17 mouse cellular contexts compared by ENCODE assay signal in the genomic region with DNA sequence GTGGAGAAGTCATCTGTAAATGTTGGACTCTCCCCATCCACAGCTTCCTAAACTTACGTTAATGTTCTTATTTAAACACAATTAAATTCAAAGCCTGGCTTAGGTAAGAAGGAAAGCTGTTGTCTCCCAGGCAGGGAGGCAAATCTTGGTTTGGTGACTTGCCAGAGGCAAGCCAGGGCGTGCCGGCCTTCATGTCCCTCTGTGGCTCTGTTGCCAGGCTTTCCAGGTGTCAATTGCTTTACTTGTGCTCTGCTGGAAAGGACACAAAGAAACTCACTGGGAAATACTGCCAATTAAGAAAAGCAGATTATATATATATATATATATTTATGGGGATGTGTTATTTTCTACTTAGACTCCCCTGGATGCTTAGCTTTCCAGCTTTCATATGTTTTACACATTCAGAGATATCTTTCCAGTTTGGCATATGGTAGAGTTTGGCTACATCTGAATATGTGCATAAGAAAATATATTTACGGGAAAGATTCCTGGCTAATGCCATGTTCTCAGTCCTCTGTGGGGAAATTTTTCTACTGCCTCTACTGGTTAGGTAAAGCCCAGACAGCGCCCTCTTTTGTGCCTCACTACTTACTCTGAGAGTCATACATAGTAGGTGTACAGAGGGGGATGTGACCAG.
DNase-seq lines count a peak whose midpoint lies in the region; ATAC-seq and TF ChIP-seq lines count a peak whose summit lies in the region.
"Had no signal": no experiment of that assay in that cellular context is flagged by ENCODE, and none has a peak within 500 bp of the region (broad histone marks: within the 10 kb centered on the region; RNA-seq: fewer than 3 reads in every experiment).

No protein-coding gene starts in this region.

- TF ChIP-seq POLR2A in brain, embryonic 14.5 days (IDR thresholded peaks at IDR 0.05; ENCODE audit: borderline replicate concordance, extremely low read depth, insufficient read depth, insufficient read length, poor library complexity, severe bottlenecking) = no peak

- no peaks in the 10 kb centered on the region for H3K36me3 ChIP-seq in limb, embryonic 15.5 days
- no peaks in the 10 kb centered on the region for H3K36me3 ChIP-seq in limb, embryonic 10.5 days
- H3K36me3 ChIP-seq: embryonic facial prominence, embryonic 13.5 days; limb, embryonic 13.5 days; midbrain, embryonic 15.5 days had no signal

- no peak overlapping the region for H3K4me2 ChIP-seq in limb, embryonic 15.5 days
- H3K4me2 ChIP-seq: embryonic facial prominence, embryonic 13.5 days; hindbrain, embryonic 14.5 days; limb, embryonic 13.5 days; midbrain, embryonic 15.5 days had no signal

- no peak for DNase-seq in frontal cortex, postnatal 36 days (ENCODE audit: low spot score in 2 of 2)
- DNase-seq in limb, embryonic 10.5 days (ENCODE audit: low spot score) = no peak
- peak; percentile 29 for DNase-seq in 3T3-L1 (ENCODE audit: low read depth, low spot score)
- DNase-seq in brain, embryonic 14.5 days (ENCODE audit: low read depth) = peak; percentile 69
- DNase-seq in spleen, postnatal 4 days (ENCODE audit: low spot score in 2 of 2) = no peak
- DNase-seq: adrenal gland, postnatal 10 days; kidney, postnatal 14 days; right cerebral cortex, postnatal 4 days; thymus, adult 2 months had no signal

- WGBS in limb, embryonic 15.5 days = 56% methylated on average over 5 of the region's 5 CpGs
- WGBS in limb, embryonic 10.5 days = 88% methylated on average over 5 of the region's 5 CpGs

- no peak for TF ChIP-seq CTCF in brain, embryonic 14.5 days (IDR thresholded peaks at IDR 0.05; ENCODE audit: borderline replicate concordance, extremely low read depth, insufficient read depth, insufficient read length)

- H3K4me3 ChIP-seq in limb, embryonic 15.5 days = no peak overlapping the region
- no peak overlapping the region for H3K4me3 ChIP-seq in limb, embryonic 10.5 days
- H3K4me3 ChIP-seq: embryonic facial prominence, embryonic 13.5 days; left cerebral cortex, adult 2 months; limb, embryonic 13.5 days; midbrain, embryonic 15.5 days had no signal

- H3K27me3 ChIP-seq in limb, embryonic 15.5 days = no peaks in the 10 kb centered on the region
- no peaks in the 10 kb centered on the region for H3K27me3 ChIP-seq in limb, embryonic 10.5 days (ENCODE audit: low read depth, poor library complexity, severe bottlenecking)
- H3K27me3 ChIP-seq: embryonic facial prominence, embryonic 13.5 days; limb, embryonic 13.5 days; midbrain, embryonic 15.5 days had no signal

- no peaks in the 10 kb centered on the region for H3K9me3 ChIP-seq in limb, embryonic 15.5 days
- no peaks in the 10 kb centered on the region for H3K9me3 ChIP-seq in limb, embryonic 10.5 days (replicated peaks)
- H3K9me3 ChIP-seq: embryonic facial prominence, embryonic 13.5 days; limb, embryonic 13.5 days; midbrain, embryonic 15.5 days had no signal

- no peak overlapping the region; the same call in 1 of the 2 replicates for H3K27ac ChIP-seq in limb, embryonic 15.5 days
- no peak overlapping the region for H3K27ac ChIP-seq in limb, embryonic 10.5 days
- H3K27ac ChIP-seq: embryonic facial prominence, embryonic 13.5 days; hindbrain, embryonic 14.5 days; left cerebral cortex, adult 2 months; limb, embryonic 13.5 days; midbrain, embryonic 15.5 days had no signal

- ATAC-seq in frontal cortex, adult (ENCODE audit: low TSS enrichment) = peak; percentile 55; the same call in 1 of the 2 replicates
- 0 out of 2 replicates have a peak, but pooled peaks have one; percentile 44 for ATAC-seq in limb, embryonic 15.5 days (ENCODE audit: insufficient number of reproducible peaks, low FRiP score, low TSS enrichment, low read depth)
- ATAC-seq: intestine, postnatal 0 days; midbrain, embryonic 15.5 days had no signal

- no peak overlapping the region for H3K9ac ChIP-seq in limb, embryonic 15.5 days
- H3K9ac ChIP-seq: embryonic facial prominence, embryonic 13.5 days; hindbrain, embryonic 14.5 days; limb, embryonic 13.5 days; midbrain, embryonic 15.5 days had no signal

- H3K4me1 ChIP-seq in limb, embryonic 15.5 days = 0 out of 2 replicates have a peak, but pooled peaks cover 4% of the 10 kb centered on the region
- H3K4me1 ChIP-seq in limb, embryonic 10.5 days = no peaks in the 10 kb centered on the region
- H3K4me1 ChIP-seq: midbrain, embryonic 15.5 days had no signal

Comparison
In these comparisons a context has a peak if more than half of its experiments do, and no peak if none do; other contexts are left out.
1. DNase-seq: peak in 3T3-L1 (single experiment) and brain, embryonic 14.5 days (single experiment); none in frontal cortex, postnatal 36 days (0 of 2), limb, embryonic 10.5 days (single experiment) and spleen, postnatal 4 days (0 of 2).